Mouse (Mus musculus): Measurements from ENCODE around the gene Anln. TPM values are rescaled to one million over a fixed set of nuclear protein-coding genes. Genes with fewer than 3 reads are reported as not detected.

The Anln gene
- polyA plus RNA-seq, 1 experiment from 2014 or later = 12.1 TPM

GRCm38 (mm10) chr9:22394725-22395124, 5.7 kb upstream of the Anln start:
- H3K9me3 ChIP-seq = no peaks in the 10 kb centered on the region
- no peak overlapping the region for H3K4me2 ChIP-seq (replicated peaks)
- H3K4me3 ChIP-seq (replicated peaks) = no peak overlapping the region
- no peaks in the 10 kb centered on the region for H3K36me3 ChIP-seq
- no peak overlapping the region for H3K9ac ChIP-seq (replicated peaks)
- H3K27me3 ChIP-seq = no peaks in the 10 kb centered on the region
- peaks cover under 1% of the 10 kb centered on the region; the same call in 1 of the 2 replicates for H3K4me1 ChIP-seq (replicated peaks)
- ATAC-seq = no peak
- WGBS = 99% methylated on average over 2 of the region's 2 CpGs
- no peak overlapping the region for H3K27ac ChIP-seq

DNA sequence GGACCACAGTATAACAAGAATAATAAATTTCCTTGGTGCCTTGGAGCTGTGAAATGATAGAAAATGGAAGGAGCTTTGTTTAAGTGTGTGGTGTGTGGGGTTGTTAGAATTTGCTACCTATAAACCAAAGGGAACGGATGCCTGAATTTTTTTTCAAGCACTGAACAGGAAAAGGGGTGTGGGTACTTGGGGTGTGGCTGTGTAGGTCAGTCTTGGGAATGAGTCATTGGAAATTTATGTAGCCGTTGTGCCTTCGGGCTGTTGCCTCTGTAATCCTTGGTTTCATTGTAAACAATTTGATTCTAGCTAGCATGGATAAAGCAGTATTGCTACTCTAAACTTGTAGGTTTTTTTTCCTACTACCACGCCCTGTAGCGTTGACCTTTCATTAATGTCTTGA, 1.4 kb upstream of the Anln start:
- no peak overlapping the region for H3K27ac ChIP-seq
- H3K4me3 ChIP-seq (replicated peaks) = no peak overlapping the region
- no peak overlapping the region for H3K9ac ChIP-seq (replicated peaks)
- no peak overlapping the region for H3K4me2 ChIP-seq (replicated peaks)
- H3K9me3 ChIP-seq = no peaks in the 10 kb centered on the region
- no peaks in the 10 kb centered on the region for H3K27me3 ChIP-seq
- 95% methylated on average over 5 of the region's 5 CpGs for WGBS
- ATAC-seq = no peak
- H3K36me3 ChIP-seq = no peaks in the 10 kb centered on the region
- H3K4me1 ChIP-seq (replicated peaks) = peaks cover 21% of the 10 kb centered on the region

- H3K9ac ChIP-seq (replicated peaks) = peak overlapping the region; percentile 81; the same call in 1 of the 2 replicates
- 75% methylated on average over 6 of the region's 6 CpGs for WGBS
- H3K27ac ChIP-seq = no peak overlapping the region; the same call in 1 of the 2 replicates
- H3K4me2 ChIP-seq (replicated peaks) = peak overlapping the region; percentile 95
- peak overlapping the region; percentile 88 for H3K4me3 ChIP-seq (replicated peaks)
- H3K27me3 ChIP-seq = no peaks in the 10 kb centered on the region
- H3K4me1 ChIP-seq (replicated peaks) = peaks cover 21% of the 10 kb centered on the region
- no peaks in the 10 kb centered on the region for H3K9me3 ChIP-seq
- ATAC-seq = no peak
- no peaks in the 10 kb centered on the region for H3K36me3 ChIP-seq
These were observed 803 bp upstream of the Anln start for GRCm38 (mm10) chr9:22389736-22390245.

DNA sequence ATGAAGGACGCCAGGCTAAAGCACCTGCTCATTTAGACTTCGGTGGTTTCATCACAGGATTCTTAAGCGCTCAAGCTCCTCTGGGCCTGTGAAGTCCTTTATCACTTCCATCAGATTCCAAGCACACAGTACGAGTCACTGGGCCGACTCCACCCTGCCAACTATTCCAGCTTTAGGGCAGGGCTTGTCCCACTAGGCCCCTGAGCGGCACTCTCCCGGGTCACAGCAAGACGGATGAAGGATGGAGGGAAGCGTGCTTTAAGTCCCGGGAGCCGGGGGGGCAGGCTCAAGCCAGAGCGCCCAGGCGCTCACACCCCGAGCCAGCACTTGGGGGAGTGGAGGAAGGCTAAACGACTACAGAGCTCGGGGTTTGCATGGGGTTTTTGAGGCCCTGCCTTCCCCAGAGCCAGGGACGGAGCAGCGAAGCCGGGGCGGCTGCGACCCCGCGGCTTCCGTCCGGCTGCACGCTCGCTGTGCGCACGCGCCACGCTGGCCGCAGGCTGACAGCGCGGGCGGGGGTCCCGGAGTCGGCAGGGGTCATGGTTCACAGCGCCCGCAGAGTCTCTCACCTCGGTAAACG, 497 bp downstream of the Anln start:
- Histone ChIP-seq H3K27ac (peak overlapping the region; percentile 74), H3K4me3 (replicated peaks) (peak overlapping the region; percentile 88), H3K36me3 (no peaks in the 10 kb centered on the region), H3K9ac (replicated peaks) (peak overlapping the region; percentile 81), H3K4me2 (replicated peaks) (peak overlapping the region; percentile 95), H3K9me3 (no peaks in the 10 kb centered on the region), H3K4me1 (replicated peaks) (peaks cover 21% of the 10 kb centered on the region), H3K27me3 (no peaks in the 10 kb centered on the region)
- peak; percentile 86 for ATAC-seq
- 0% methylated on average over 41 of the region's 41 CpGs for WGBS

DNA sequence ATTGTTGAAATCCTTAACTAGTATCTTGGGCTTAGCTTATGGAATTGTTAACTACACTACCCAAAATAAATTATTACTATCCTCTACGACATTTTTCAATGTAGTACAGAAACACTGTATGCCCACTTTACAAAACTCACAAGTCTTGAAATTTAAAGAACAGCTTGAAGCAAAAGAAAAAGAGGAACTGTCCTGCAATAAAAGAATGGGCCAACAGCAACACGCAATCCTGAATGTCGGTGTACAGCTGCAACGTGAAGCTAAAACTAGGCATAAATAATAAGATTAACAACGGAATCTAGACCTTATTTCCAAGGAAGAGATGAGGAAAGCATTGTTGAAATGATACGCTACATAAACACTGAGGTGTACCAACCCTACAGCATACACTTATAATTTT, 1.1 kb downstream of the Anln start:
- Histone ChIP-seq H3K9ac (replicated peaks) (peak overlapping the region; percentile 81), H3K4me3 (replicated peaks) (peak overlapping the region; percentile 88), H3K4me1 (replicated peaks) (peaks cover 21% of the 10 kb centered on the region), H3K9me3 (no peaks in the 10 kb centered on the region), H3K27ac (no peak overlapping the region), H3K36me3 (no peaks in the 10 kb centered on the region), H3K4me2 (replicated peaks) (peak overlapping the region; percentile 95), H3K27me3 (no peaks in the 10 kb centered on the region)
- ATAC-seq = no peak
- 19% methylated on average over 6 of the region's 6 CpGs for WGBS

DNA sequence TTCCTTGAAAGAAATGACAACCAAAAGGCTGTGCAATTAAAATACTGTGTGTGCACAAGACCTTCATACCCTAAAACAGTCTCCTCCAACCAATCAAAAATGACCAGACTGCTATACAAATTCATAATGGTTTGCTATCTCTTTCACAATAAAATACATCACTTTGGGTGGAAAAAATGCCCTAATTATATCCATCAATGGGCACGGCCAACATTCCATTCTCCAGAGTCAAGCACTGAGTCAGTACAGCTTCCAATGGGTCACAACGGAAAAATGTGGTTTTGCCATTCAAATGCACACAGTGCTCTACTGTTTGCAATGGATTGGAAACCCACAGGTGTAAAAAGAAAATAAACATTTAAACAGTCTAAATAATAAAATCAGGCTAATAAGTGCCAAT, 3.1 kb downstream of the Anln start:
- Histone ChIP-seq H3K36me3 (peaks cover 7% of the 10 kb centered on the region), H3K4me3 (replicated peaks) (no peak overlapping the region), H3K4me1 (replicated peaks) (peaks cover 21% of the 10 kb centered on the region), H3K9me3 (no peaks in the 10 kb centered on the region), H3K4me2 (replicated peaks) (no peak overlapping the region), H3K27me3 (no peaks in the 10 kb centered on the region), H3K9ac (replicated peaks) (no peak overlapping the region), H3K27ac (no peak overlapping the region)
- no peak for ATAC-seq
- 74% methylated on average over 2 of the region's 2 CpGs for WGBS

DNA sequence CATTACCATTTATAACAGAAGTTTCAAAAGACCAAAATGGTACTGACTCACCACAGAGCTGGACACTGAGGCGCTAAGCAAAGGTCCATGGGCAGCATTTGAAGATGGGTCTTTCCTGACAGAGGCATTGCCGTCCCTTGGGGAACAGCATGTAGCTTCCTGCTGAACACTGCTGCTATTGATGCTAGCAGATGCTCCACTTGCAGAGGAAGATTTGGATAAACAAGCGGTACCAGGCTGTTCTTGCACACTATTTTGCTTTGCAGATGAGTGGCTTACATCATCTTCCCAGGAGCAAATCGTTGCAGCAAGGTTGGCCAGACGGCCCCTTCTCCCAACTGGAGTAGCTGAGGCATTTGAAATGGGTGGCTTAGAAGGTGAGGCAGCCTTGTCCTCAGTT, 12.9 kb downstream of the Anln start:
- H3K4me1 ChIP-seq (replicated peaks) = no peaks in the 10 kb centered on the region
- no peak overlapping the region for H3K4me2 ChIP-seq (replicated peaks)
- ATAC-seq = no peak
- no peak overlapping the region for H3K27ac ChIP-seq
- H3K4me3 ChIP-seq (replicated peaks) = no peak overlapping the region
- no peaks in the 10 kb centered on the region for H3K9me3 ChIP-seq
- no peak overlapping the region for H3K9ac ChIP-seq (replicated peaks)
- H3K36me3 ChIP-seq = peaks cover 45% of the 10 kb centered on the region
- H3K27me3 ChIP-seq = no peaks in the 10 kb centered on the region
- 79% methylated on average over 5 of the region's 5 CpGs for WGBS

DNA sequence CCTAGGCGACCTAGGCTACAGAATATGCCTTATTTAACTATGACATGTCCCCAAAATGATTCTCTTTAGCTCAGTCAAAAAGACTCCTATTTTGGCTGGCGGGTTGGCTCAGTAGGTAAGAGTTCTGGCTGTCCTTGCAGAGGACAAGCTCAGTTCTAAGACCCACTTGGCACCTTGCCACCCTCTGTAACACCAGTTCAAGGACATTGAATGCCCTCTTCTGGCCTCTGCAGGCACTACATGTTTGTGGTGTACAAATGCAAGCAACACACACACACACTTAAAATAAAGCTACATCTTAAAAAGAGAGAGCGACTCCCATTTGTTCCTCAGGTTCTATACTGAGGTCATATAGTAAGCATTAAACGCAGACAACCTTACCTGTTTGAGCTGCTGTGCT, 16.2 kb downstream of the Anln start:
- ATAC-seq = no peak
- 97% methylated on average over 4 of the region's 4 CpGs for WGBS
- H3K36me3 ChIP-seq = peaks cover 37% of the 10 kb centered on the region
- no peak overlapping the region for H3K27ac ChIP-seq
- H3K27me3 ChIP-seq = no peaks in the 10 kb centered on the region
- no peaks in the 10 kb centered on the region for H3K9me3 ChIP-seq
- no peak overlapping the region for H3K4me3 ChIP-seq (replicated peaks)
- H3K9ac ChIP-seq (replicated peaks) = no peak overlapping the region
- no peaks in the 10 kb centered on the region for H3K4me1 ChIP-seq (replicated peaks)
- no peak overlapping the region for H3K4me2 ChIP-seq (replicated peaks)

- H3K4me3 ChIP-seq (replicated peaks) = no peak overlapping the region
- H3K9me3 ChIP-seq = no peaks in the 10 kb centered on the region
- no peaks in the 10 kb centered on the region for H3K4me1 ChIP-seq (replicated peaks)
- 79% methylated on average over 6 of the region's 6 CpGs for WGBS
- no peak overlapping the region for H3K27ac ChIP-seq
- H3K4me2 ChIP-seq (replicated peaks) = no peak overlapping the region
- peaks cover 38% of the 10 kb centered on the region for H3K36me3 ChIP-seq
- H3K27me3 ChIP-seq = no peaks in the 10 kb centered on the region
- ATAC-seq = no peak
- no peak overlapping the region for H3K9ac ChIP-seq (replicated peaks)
These were observed 21.0 kb downstream of the Anln start for GRCm38 (mm10) chr9:22368030-22368429.

DNA sequence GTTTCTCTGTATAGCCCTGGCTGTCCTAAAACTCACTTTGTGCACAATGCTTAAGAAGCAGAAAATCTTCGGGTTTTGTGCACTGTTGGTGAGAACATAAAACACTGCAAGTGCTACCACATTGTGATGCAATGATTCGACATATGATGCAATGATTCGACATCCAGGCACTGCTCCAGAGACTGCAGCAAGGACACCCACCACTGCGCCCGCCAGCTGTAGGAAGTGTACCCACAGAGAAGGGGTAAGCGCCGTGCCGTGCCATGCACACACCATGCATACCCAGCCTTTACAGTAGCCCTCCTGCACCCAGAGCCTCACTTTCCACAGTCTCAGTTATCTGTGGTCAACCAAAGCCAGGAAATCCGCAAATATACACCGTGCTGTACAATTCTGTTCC, 22.4 kb downstream of the Anln start:
- no peak overlapping the region for H3K27ac ChIP-seq
- WGBS = 98% methylated on average over 10 of the region's 10 CpGs
- H3K36me3 ChIP-seq = peaks cover 46% of the 10 kb centered on the region
- H3K9me3 ChIP-seq = no peaks in the 10 kb centered on the region
- H3K4me1 ChIP-seq (replicated peaks) = no peaks in the 10 kb centered on the region
- H3K4me2 ChIP-seq (replicated peaks) = no peak overlapping the region
- ATAC-seq = no peak
- H3K4me3 ChIP-seq (replicated peaks) = no peak overlapping the region
- H3K27me3 ChIP-seq = no peaks in the 10 kb centered on the region
- no peak overlapping the region for H3K9ac ChIP-seq (replicated peaks)

GRCm38 (mm10) chr9:22366221-22366620, 22.8 kb downstream of the Anln start:
- H3K4me3 ChIP-seq (replicated peaks) = no peak overlapping the region
- no peak overlapping the region for H3K27ac ChIP-seq
- H3K27me3 ChIP-seq = no peaks in the 10 kb centered on the region
- WGBS = 97% methylated on average over 2 of the region's 2 CpGs
- no peaks in the 10 kb centered on the region for H3K9me3 ChIP-seq
- ATAC-seq = no peak
- peaks cover 42% of the 10 kb centered on the region for H3K36me3 ChIP-seq
- no peaks in the 10 kb centered on the region for H3K4me1 ChIP-seq (replicated peaks)
- H3K4me2 ChIP-seq (replicated peaks) = no peak overlapping the region
- H3K9ac ChIP-seq (replicated peaks) = no peak overlapping the region

DNA sequence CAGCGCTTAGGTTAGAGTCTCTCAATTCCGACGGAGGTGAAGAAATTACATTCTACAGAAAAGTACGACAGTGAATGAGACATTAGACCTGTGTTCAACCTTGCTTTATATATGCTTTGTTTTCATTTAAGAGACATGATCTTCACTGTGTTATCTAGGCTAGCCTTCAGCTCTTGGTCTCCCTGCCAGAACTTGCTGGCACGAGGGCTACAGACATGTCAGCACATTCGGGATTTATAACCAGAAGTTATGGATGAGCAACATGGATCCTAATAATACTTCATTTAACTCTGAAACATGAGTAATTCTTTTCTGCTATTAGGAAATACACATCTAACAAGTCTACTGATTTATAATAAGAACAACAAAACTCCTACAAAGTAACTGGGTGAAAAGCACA, 28.1 kb downstream of the Anln start:
- Histone ChIP-seq H3K4me2 (replicated peaks) (no peak overlapping the region), H3K27me3 (no peaks in the 10 kb centered on the region), H3K9ac (replicated peaks) (no peak overlapping the region), H3K27ac (no peak overlapping the region), H3K36me3 (peaks cover 54% of the 10 kb centered on the region), H3K4me3 (replicated peaks) (no peak overlapping the region), H3K4me1 (replicated peaks) (no peaks in the 10 kb centered on the region), H3K9me3 (no peaks in the 10 kb centered on the region)
- ATAC-seq = no peak
- WGBS = 95% methylated on average over 6 of the region's 6 CpGs

- no peak for ATAC-seq
These were observed 33.1 kb downstream of the Anln start for GRCm38 (mm10) chr9:22355919-22356318.

More at GRCm38 (mm10) chr9:22355919-22356318, 33.1 kb downstream of the Anln start:
- no peak overlapping the region for H3K27ac ChIP-seq
- no peak overlapping the region for H3K4me3 ChIP-seq (replicated peaks)
- no peaks in the 10 kb centered on the region for H3K27me3 ChIP-seq
- H3K4me1 ChIP-seq (replicated peaks) = no peaks in the 10 kb centered on the region
- WGBS = 76% methylated on average over 3 of the region's 3 CpGs
- H3K9me3 ChIP-seq = no peaks in the 10 kb centered on the region
- peaks cover 44% of the 10 kb centered on the region for H3K36me3 ChIP-seq
- no peak overlapping the region for H3K4me2 ChIP-seq (replicated peaks)
- H3K9ac ChIP-seq (replicated peaks) = no peak overlapping the region
